Mouse (Mus musculus) erythroblast, embryonic 14.5 days (primary cell): ENCODE data around the gene Rnf144b.

Experiments used
- GATA1 ChIP-seq: IDR thresholded peaks from 2 replicates; pipeline ENCODE4 v1.6.1; 2012; ENCODE audit warnings: low read length, inconsistent platforms, mixed read lengths
- TAL1 ChIP-seq: IDR thresholded peaks from 3 replicates; pipeline ENCODE4 v1.6.1; 2012; ENCODE audit warnings: low read length, inconsistent platforms, mixed read lengths

DNA sequence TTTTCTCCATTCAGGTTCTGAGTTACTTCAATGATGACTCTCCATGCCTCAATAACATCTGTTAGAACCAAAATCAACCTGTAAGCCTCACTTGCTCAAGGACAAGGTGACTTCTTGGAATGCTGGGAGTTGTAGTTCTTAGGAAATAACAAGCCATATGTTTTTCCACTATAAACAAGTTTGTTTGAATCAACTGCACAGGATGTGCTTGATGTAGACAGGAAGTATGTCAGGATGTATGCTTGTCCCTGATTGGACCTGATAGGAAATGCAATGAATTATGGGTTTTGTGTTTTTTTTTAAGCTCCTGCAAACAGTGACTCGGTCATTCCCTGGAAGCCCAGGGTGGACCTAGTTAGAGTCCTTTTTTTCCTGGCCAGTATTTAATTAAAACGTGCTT, 139.5 kb downstream of the Rnf144b start:
- TF ChIP-seq TAL1, result no peak
- no peak for TF ChIP-seq GATA1
